Mouse (Mus musculus) hindbrain, postnatal 0 days (tissue): ENCODE measurements around the gene Gucy1b1. TPM values are rescaled to one million over a fixed set of nuclear protein-coding genes. Genes with fewer than 3 reads are reported as not detected.

ENCODE experiments used
- ATAC-seq: fragments of 200-750 bp; cut with Nextera tagmentation; 2 replicates; pipeline ENCODE4 v1.8.0; 2017; ENCODE audit warnings: mild to moderate bottlenecking, moderate TSS enrichment, moderate library complexity
- DNase-seq: peaks from one replicate; pipeline ENCODE4 v3.0.0-alpha.2; 2015; ENCODE audit warnings: low spot score
- H3K27ac ChIP-seq: fragments of 300-500 bp; sonication (generic); 2 replicates; pipeline ENCODE4 v1.5.1; 2014; ENCODE audit warnings: mild to moderate bottlenecking
- H3K27me3 ChIP-seq: fragments of 300-500 bp; sonication (generic); 2 replicates; pipeline ENCODE4 v1.6.1; 2014; ENCODE audit warnings: low read length, mixed read lengths; ENCODE audit not compliant: insufficient read depth
- H3K36me3 ChIP-seq: fragments of 300-500 bp; sonication (generic); 2 replicates; pipeline ENCODE4 v1.6.1; 2014; ENCODE audit warnings: low read length, mixed read lengths; ENCODE audit not compliant: insufficient read depth
- H3K4me1 ChIP-seq: fragments of 300-500 bp; sonication (generic); 2 replicates; pipeline ENCODE4 v1.6.1; 2014; ENCODE audit warnings: antibody characterized with exemption, low read length, mixed read lengths; ENCODE audit not compliant: insufficient read depth
- H3K4me2 ChIP-seq: fragments of 300-500 bp; sonication (generic); 2 replicates; pipeline ENCODE4 v1.6.1; 2014; ENCODE audit warnings: low read depth, mild to moderate bottlenecking, low read length, moderate library complexity, mixed read lengths
- H3K4me3 ChIP-seq: fragments of 300-500 bp; sonication (generic); 2 replicates; pipeline ENCODE4 v1.5.1; 2014; ENCODE audit warnings: low read length
- H3K9ac ChIP-seq: fragments of 300-500 bp; sonication (generic); replicated peaks from 2 replicates; pipeline ENCODE4 v1.6.1; 2014; ENCODE audit warnings: mild to moderate bottlenecking, low read length, moderate library complexity, mixed read lengths
- H3K9me3 ChIP-seq: fragments of 300-500 bp; sonication (generic); 2 replicates; pipeline ENCODE4 v1.6.1; 2016; ENCODE audit warnings: low read length, mixed read lengths
- CTCF ChIP-seq: IDR thresholded peaks from 2 replicates; pipeline ENCODE4 v1.5.1; 2016; ENCODE audit warnings: antibody characterized with exemption, control low read depth, low read depth
- WGBS: fragments of 180-500 bp; shearing (Covaris S2); extraction: QIAGEN DNeasy Blood & Tissue Kit; methylation state at CpG from one replicate; pipeline ENCODE4 v1.1.7; 2014; 5-methylcytosine and 5-hydroxymethylcytosine counted together
- microRNA-seq, 2 experiments: library from miRNA; unstranded; fragments of <30 nt; microRNA quantifications; one replicate each; pipeline ENCODE4; 2016
- polyA plus RNA-seq: library from polyadenylated mRNA; unstranded; fragments of >200 nt; fragmentation: Nextera tagmentation; extraction: Ambion mirVana; gene quantifications from 2 replicates; pipeline ENCODE4 v1.2.1, GENCODE M21; 2015
- total RNA-seq: library from RNA; depleted of rRNA; stranded (reverse); fragments of >200 nt; gene quantifications from 2 replicates; pipeline ENCODE4 v1.2.3, GENCODE M21; 2014; rRNA removed

The Gucy1b1 gene
- total and polyA plus RNA-seq, 2 experiments from 2014 or later, result 39.3 to 53.6 TPM

DNA sequence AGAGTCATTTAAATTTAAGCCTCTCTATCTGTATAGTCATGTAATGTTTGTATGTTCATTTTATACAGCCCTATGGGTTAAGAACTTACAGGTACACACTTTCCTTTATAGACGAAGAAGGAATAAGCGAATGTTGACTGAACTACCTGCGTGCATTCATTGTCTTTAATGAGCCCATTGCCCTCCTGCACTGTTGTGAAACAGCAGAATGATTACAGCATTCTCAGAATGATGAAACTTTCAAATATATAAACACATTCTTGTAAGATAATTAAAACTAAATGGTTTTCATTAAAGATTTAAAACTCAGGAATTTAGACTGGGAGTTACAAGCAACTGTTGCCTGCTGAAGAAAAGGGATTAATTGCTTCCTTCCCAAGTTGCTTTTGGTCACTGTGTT lies 86.9 kb downstream of the Gucy1b1 start:
- 95% methylated on average over 3 of the region's 3 CpGs for WGBS
- no peaks in the 10 kb centered on the region for H3K9me3 ChIP-seq
- no peaks in the 10 kb centered on the region for H3K4me1 ChIP-seq
- DNase-seq (no peak), ATAC-seq (no peak)
- H3K9ac ChIP-seq, result no peak overlapping the region
- no peaks in the 10 kb centered on the region for H3K36me3 ChIP-seq
- TF ChIP-seq CTCF, result no peak
- H3K4me2 ChIP-seq, result no peak overlapping the region
- H3K4me3 ChIP-seq, result no peak overlapping the region
- no peak overlapping the region for H3K27ac ChIP-seq
- no peaks in the 10 kb centered on the region for H3K27me3 ChIP-seq

GRCm38 (mm10) chr3:81986103-81986502 lies 88.4 kb downstream of the Gucy1b1 start:
- no peaks in the 10 kb centered on the region for H3K9me3 ChIP-seq
- no peak overlapping the region for H3K27ac ChIP-seq
- no peaks in the 10 kb centered on the region for H3K36me3 ChIP-seq
- no peak for ATAC-seq
- no peak overlapping the region for H3K9ac ChIP-seq
- DNase-seq, result no peak
- no peaks in the 10 kb centered on the region for H3K27me3 ChIP-seq
- no peak overlapping the region for H3K4me2 ChIP-seq
- no peaks in the 10 kb centered on the region for H3K4me1 ChIP-seq
- no peak overlapping the region for H3K4me3 ChIP-seq
- no peak for TF ChIP-seq CTCF
- 98% methylated on average over 2 of the region's 2 CpGs for WGBS

- H3K27me3 ChIP-seq, result no peaks in the 10 kb centered on the region
- TF ChIP-seq CTCF, result no peak
- ATAC-seq (no peak), DNase-seq (no peak)
- no peaks in the 10 kb centered on the region for H3K4me1 ChIP-seq
- no peak overlapping the region for H3K9ac ChIP-seq
- no peaks in the 10 kb centered on the region for H3K9me3 ChIP-seq
- no peak overlapping the region for H3K4me3 ChIP-seq
- no peaks in the 10 kb centered on the region for H3K36me3 ChIP-seq
- H3K4me2 ChIP-seq, result no peak overlapping the region
- 26% methylated on average over 1 of the region's 1 CpGs for WGBS
- H3K27ac ChIP-seq, result no peak overlapping the region
Observed at GRCm38 (mm10) chr3:81985100-81985499, 89.4 kb downstream of the Gucy1b1 start.

GRCm38 (mm10) chr3:81983120-81983895 lies 91.2 kb downstream of the Gucy1b1 start:
- no peaks in the 10 kb centered on the region for H3K4me1 ChIP-seq
- WGBS, result 70% methylated on average over 8 of the region's 8 CpGs
- no peaks in the 10 kb centered on the region for H3K9me3 ChIP-seq
- H3K4me2 ChIP-seq, result no peak overlapping the region
- TF ChIP-seq CTCF, result no peak
- ATAC-seq, result no peak
- H3K4me3 ChIP-seq, result no peak overlapping the region
- H3K27me3 ChIP-seq, result no peaks in the 10 kb centered on the region
- no peak overlapping the region for H3K9ac ChIP-seq
- no peak for DNase-seq
- H3K27ac ChIP-seq, result no peak overlapping the region
- no peaks in the 10 kb centered on the region for H3K36me3 ChIP-seq

Small RNA genes lying within 50 kb of the gene (microRNA-seq; reads per million reads assigned to microRNA genes)
- gene Mir7010, result 0.35 to 0.36 reads per million in 2 experiments

Other genes starting within 250 kb of the Gucy1b1 start
- gene Ctso, start 142.1 kb downstream of the Gucy1b1 start, total RNA-seq, result 12.3 and 15.4 TPM in 2 replicates
- 23.6 and 26.7 TPM in 2 replicates for gene Ctso, start 142.1 kb downstream of the Gucy1b1 start, polyA plus RNA-seq
- not detected in 2 replicates for gene Tdo2, start 98.5 kb downstream of the Gucy1b1 start, total RNA-seq
- 0.40 and 0.52 TPM in 2 replicates for gene Tdo2, start 98.5 kb downstream of the Gucy1b1 start, polyA plus RNA-seq
- 0.52 TPM in 1 of 2 replicates, not detected in the other for gene Asic5, start 92.4 kb downstream of the Gucy1b1 start, total RNA-seq
- 0.16 TPM in 1 of 2 replicates, not detected in the other for gene Asic5, start 92.4 kb downstream of the Gucy1b1 start, polyA plus RNA-seq
- 43.4 and 46.7 TPM in 2 replicates for gene Gucy1a1, start 71.1 kb upstream of the Gucy1b1 start, total RNA-seq
- gene Gucy1a1, start 71.1 kb upstream of the Gucy1b1 start, polyA plus RNA-seq, result 27.2 and 27.6 TPM in 2 replicates